Mouse (Mus musculus) heart, postnatal 0 days (tissue): ENCODE results near the gene Snrk.

Experiments
- CTCF ChIP-seq: IDR thresholded peaks from 2 replicates; pipeline ENCODE4 v1.5.1; 2016; ENCODE audit warnings: antibody characterized with exemption, control low read depth, low read depth
- EP300 ChIP-seq: IDR thresholded peaks from 2 replicates; pipeline ENCODE4 v1.6.1; 2016; ENCODE audit warnings: antibody characterized with exemption, low read depth

DNA sequence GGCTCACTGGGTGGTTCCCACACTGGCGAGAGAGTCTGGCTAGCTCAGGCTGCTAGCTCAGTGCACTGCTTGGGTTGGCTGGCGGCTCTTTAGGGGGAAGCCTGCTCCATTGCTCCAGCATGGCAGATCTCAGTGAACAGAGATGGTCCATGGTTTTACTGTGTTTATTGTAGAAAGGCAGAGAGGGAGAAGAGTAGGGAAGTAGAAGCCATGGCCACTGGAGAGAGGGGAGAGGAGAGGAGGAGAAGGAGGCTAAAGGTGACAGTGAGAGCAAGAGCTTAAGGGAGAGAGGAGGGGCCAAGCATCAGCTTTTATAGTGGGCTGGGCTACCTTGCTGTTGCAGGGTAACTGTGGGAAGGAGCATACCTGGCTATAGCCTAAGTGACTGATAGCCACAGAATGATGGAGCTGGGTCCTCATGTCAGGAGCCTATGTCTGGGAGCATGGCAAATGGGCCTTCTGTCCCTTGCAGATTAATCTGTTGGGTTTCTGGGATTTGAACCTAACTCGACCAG lies 10.3 kb downstream of the Snrk start:
- TF ChIP-seq CTCF (no peak), EP300 (no peak)
